Comparison of ENCODE assay signal across 8 mouse cellular contexts in genomic region chr5:53049046-53049445, GRCm38 (mm10). TPM values are rescaled to one million over a fixed set of nuclear protein-coding genes. Genes with fewer than 3 reads are reported as not detected.
DNase-seq lines count a peak whose midpoint lies in the region; ATAC-seq lines count a peak whose summit lies in the region.

No protein-coding gene starts in this region.

- H3K9ac ChIP-seq in heart, embryonic 15.5 days: 0 out of 2 replicates have a peak overlapping the region, but pooled peaks have one; percentile 7
- peak overlapping the region; percentile 20; the same call in 1 of the 2 replicates for H3K9ac ChIP-seq in forebrain, embryonic 11.5 days (ENCODE audit: low read length)
- peak overlapping the region; percentile 54; the same call in 1 of the 2 replicates for H3K9ac ChIP-seq in kidney, embryonic 16.5 days (replicated peaks; ENCODE audit: low read length)

- peaks cover 36% of the 10 kb centered on the region for H3K27me3 ChIP-seq in heart, embryonic 15.5 days
- H3K27me3 ChIP-seq in forebrain, embryonic 11.5 days (ENCODE audit: control insufficient read depth, insufficient read depth, low read length): peaks cover 22% of the 10 kb centered on the region
- H3K27me3 ChIP-seq in kidney, embryonic 16.5 days (ENCODE audit: insufficient read depth, low read length): peaks cover 28% of the 10 kb centered on the region

- WGBS in heart, embryonic 15.5 days: 1% methylated on average over 39 of the region's 39 CpGs
- WGBS in forebrain, embryonic 11.5 days: under 1% methylated on average over 39 of the region's 39 CpGs
- under 1% methylated on average over 37 of the region's 39 CpGs for WGBS in kidney, embryonic 16.5 days

- peak overlapping the region; percentile 37 for H3K4me3 ChIP-seq in heart, embryonic 15.5 days
- H3K4me3 ChIP-seq in forebrain, embryonic 11.5 days (ENCODE audit: low read depth, low read length): peak overlapping the region; percentile 30
- peak overlapping the region; percentile 38 for H3K4me3 ChIP-seq in kidney, embryonic 16.5 days (ENCODE audit: low read length)

- ATAC-seq in heart, embryonic 15.5 days (replicated peaks; ENCODE audit: insufficient number of reproducible peaks, insufficient read depth, low FRiP score, low read depth): no peak
- ATAC-seq in forebrain, embryonic 11.5 days (replicated peaks; ENCODE audit: low FRiP score): peak; percentile 42; the same call in 1 of the 2 replicates
- ATAC-seq in kidney, embryonic 16.5 days (ENCODE audit: low FRiP score, low TSS enrichment): peak; percentile 40; the same call in 1 of the 2 replicates
- no peak for ATAC-seq in CD4-positive, CD25-positive, alpha-beta regulatory T cell, adult 4 months

- no peaks in the 10 kb centered on the region for H3K9me3 ChIP-seq in heart, embryonic 15.5 days (replicated peaks)
- H3K9me3 ChIP-seq in forebrain, embryonic 11.5 days (ENCODE audit: control insufficient read depth, low read length): no peaks in the 10 kb centered on the region
- H3K9me3 ChIP-seq in kidney, embryonic 16.5 days (ENCODE audit: low read length): no peaks in the 10 kb centered on the region

- no peak overlapping the region for H3K27ac ChIP-seq in heart, embryonic 15.5 days
- H3K27ac ChIP-seq in forebrain, embryonic 11.5 days (ENCODE audit: low read depth, low read length): no peak overlapping the region
- no peak overlapping the region for H3K27ac ChIP-seq in kidney, embryonic 16.5 days (ENCODE audit: low read length)

- H3K36me3 ChIP-seq in heart, embryonic 15.5 days: no peaks in the 10 kb centered on the region
- no peaks in the 10 kb centered on the region for H3K36me3 ChIP-seq in forebrain, embryonic 11.5 days (ENCODE audit: control insufficient read depth, insufficient read depth, low read length)
- no peaks in the 10 kb centered on the region for H3K36me3 ChIP-seq in kidney, embryonic 16.5 days (ENCODE audit: insufficient read depth, low read length)

- no peak for DNase-seq in heart, postnatal 4 days
- peak; percentile 54 for DNase-seq in forebrain, embryonic 11.5 days (ENCODE audit: low spot score)
- DNase-seq in lung, postnatal 10 days: peak; percentile 75
- peak; percentile 21 for DNase-seq in testis, postnatal 14 days (ENCODE audit: low spot score)
- DNase-seq in adrenal gland, postnatal 10 days: no peak

- H3K4me1 ChIP-seq in heart, embryonic 15.5 days (replicated peaks): peaks cover 5% of the 10 kb centered on the region
- 0 out of 2 replicates have a peak, but pooled peaks cover 5% of the 10 kb centered on the region for H3K4me1 ChIP-seq in forebrain, embryonic 11.5 days (replicated peaks; ENCODE audit: control insufficient read depth, insufficient read depth, low read length)
- peaks cover 8% of the 10 kb centered on the region for H3K4me1 ChIP-seq in kidney, embryonic 16.5 days (ENCODE audit: insufficient read depth, low read length)

- peak overlapping the region; percentile 73 for H3K4me2 ChIP-seq in heart, embryonic 15.5 days
- peak overlapping the region; percentile 64 for H3K4me2 ChIP-seq in forebrain, embryonic 11.5 days (ENCODE audit: low read depth, low read length, severe bottlenecking)
- peak overlapping the region; percentile 61 for H3K4me2 ChIP-seq in kidney, embryonic 16.5 days (replicated peaks; ENCODE audit: low read depth, low read length)

RNA-seq across cellular contexts. Expression of gene Slc34a2, which starts 11.2 kb away (rescaled TPM):
- 0.29 and 0.89 TPM in 2 replicates for polyA plus RNA-seq in heart, embryonic 15.5 days (2015; fragmentation: Nextera tagmentation; extraction: Ambion mirVana)
- total RNA-seq in heart, postnatal 4 days (2021): under 1 TPM; 0.07 to 0.29 TPM
- polyA plus RNA-seq in forebrain, embryonic 11.5 days (2014; fragmentation: Nextera tagmentation; extraction: Ambion mirVana): not detected in 2 replicates
- 0.64 and 2.5 TPM in 2 replicates for polyA plus RNA-seq in kidney, embryonic 16.5 days (2015; fragmentation: Nextera tagmentation; extraction: Ambion mirVana)
- 1 to 10 TPM in 1 of 2 experiments, under 1 TPM in 1; 0.36 to 1.8 TPM for total RNA-seq in adrenal gland, postnatal 10 days (2021)
- not detected for polyA plus RNA-seq in CD4-positive, CD25-positive, alpha-beta regulatory T cell, adult 4 months (2017; shearing (Covaris generic))

Comparison
In these comparisons a context has a peak if more than half of its experiments do, and no peak if none do; other contexts are left out.
1. ATAC-seq: peak in forebrain, embryonic 11.5 days (single experiment) and kidney, embryonic 16.5 days (single experiment); none in heart, embryonic 15.5 days (single experiment) and CD4-positive, CD25-positive, alpha-beta regulatory T cell, adult 4 months (single experiment).
2. DNase-seq: peak in forebrain, embryonic 11.5 days (single experiment), lung, postnatal 10 days (single experiment) and testis, postnatal 14 days (single experiment); none in heart, postnatal 4 days (single experiment) and adrenal gland, postnatal 10 days (single experiment).
3. Peak in every context shown above with its lines, with median percentiles within 50 percentile points of each other: H3K4me2 ChIP-seq, H3K4me3 ChIP-seq and H3K9ac ChIP-seq.